Mouse (Mus musculus): ENCODE measurements at regions not wholly inside any gene's neighbourhood (a gene's known extent, or its start where the extent isn't known, plus 50 kb on each side); places are given as distances from the start of the nearest gene placed in this dataset.
"Not testable (repeated sequence)": the region's sequence is repeated elsewhere in the genome, so short reads cannot be mapped to it uniquely, and the experiment has no call there.

DNA sequence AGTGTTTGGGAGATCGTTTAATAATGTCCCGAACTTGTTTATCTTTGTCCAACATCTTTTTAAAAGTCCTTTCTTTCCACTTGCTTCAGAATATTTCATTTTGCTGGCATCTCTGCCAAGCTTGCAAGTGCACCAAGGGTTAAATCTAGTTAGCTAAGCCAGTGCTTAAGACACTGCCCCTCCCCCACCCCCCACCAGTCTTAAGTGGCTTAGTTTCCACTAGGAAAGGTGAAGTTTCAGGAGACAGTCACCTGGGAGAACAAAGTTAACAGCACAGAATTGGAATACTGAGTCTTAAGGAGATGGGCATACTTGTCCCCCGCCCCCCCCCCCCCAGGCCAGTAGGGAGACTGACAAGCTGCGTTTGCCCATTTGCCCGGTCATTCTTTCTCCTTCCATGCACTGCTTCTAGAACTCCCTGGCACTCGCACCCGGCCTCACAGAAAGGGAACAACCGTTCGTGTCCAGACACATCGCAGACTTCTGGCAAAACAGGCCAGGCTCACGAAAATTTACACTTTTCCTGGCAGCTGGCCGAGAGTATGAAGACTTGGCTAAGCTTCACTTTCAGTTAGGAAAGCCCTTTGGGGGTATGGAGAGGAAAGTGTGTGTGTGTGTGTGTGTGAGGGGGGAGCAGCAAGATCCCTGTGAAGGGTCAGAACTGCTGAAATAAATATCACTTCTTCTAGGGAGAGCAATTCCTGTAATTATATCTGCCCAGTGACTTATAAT, 219.2 kb downstream of the Bcl11a start:
- DNase-seq (ENCODE audit: low spot score in 2 of 2): no peak

DNA sequence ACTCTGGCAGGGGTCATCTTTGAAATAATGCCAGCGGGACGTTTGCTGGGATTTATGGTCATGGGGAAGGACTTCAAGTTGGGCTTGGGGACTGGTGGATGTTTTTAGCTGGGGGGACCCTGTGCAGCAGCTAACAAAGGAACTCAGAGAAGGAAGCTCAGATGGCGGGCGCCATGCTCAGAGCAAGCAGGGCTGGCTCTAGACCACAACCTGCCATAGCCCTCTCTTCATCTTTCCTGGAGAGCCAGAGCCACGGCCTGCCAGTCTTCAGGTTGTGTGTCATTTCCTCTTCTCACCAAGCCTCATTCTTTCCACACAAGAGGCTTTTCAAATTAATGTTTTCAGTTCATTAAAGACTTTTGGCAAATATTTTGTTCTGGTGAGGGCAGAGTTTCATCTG, 219.9 kb downstream of the Bcl11a start:
- DNase-seq (ENCODE audit: low spot score in 2 of 2): no peak

DNA sequence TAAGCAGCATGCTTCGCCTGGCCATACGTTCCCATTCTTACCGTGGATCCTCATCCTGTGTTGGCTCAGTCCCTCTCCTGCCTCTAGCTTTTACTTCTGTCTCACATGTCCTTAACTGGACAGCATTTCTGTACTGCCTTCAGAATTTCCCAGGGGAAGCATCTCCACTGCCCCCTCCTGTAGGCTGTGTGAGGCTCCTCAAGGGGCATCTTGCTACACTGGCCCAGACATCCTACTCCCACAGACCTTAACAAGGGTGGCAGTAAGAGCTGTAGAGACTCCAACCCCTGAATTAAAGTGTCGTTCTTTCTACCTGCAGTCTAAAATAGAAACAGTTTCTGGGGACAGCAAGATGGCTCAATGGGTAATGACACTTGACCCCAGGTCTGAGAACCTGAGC, 222.5 kb downstream of the Bcl11a start:
- DNase-seq (ENCODE audit: low spot score in 2 of 2): no peak

DNA sequence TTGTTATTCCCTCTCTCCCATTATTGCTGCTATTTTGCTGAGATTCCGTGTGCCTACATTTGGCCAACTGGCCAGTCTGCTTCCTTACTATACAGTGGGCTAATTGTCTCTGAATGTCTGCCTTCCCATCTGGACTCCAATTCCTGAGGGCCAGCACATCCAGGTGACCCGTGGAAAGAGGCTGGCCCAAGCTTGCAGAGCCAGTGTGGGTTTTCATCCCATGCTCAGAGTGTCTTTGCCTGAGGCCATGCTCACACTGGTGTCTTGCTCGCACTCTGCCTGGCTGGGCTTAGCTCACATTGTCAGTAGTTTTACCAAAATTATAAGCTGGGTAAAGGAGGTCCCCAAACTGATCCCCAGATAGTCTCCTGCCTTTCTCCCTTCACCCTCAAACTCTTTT, 223.3 kb downstream of the Bcl11a start:
- no peak for DNase-seq (ENCODE audit: low spot score in 2 of 2)

DNA sequence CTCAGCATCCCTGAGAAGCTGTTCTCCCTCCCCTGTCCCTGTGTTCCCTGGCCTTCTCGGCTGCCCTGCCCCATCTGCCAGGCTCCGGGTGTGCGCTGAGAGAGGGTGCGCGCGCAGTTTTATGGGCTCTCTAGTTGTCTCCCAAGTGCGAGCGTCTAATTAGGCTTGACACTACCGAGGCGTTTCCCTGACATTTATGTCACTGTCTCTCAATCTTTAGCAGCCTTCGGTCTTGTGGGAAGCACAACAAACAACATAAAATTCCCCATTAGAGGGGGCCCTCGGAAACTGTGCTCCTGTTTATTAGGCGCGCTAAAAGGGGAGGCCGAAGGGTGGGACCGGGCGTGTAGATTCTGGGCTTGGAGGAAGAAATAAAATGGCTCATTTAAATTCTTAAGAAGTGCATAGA, 227.3 kb downstream of the Bcl11a start:
- DNase-seq (ENCODE audit: low spot score in 2 of 2): no peak

DNA sequence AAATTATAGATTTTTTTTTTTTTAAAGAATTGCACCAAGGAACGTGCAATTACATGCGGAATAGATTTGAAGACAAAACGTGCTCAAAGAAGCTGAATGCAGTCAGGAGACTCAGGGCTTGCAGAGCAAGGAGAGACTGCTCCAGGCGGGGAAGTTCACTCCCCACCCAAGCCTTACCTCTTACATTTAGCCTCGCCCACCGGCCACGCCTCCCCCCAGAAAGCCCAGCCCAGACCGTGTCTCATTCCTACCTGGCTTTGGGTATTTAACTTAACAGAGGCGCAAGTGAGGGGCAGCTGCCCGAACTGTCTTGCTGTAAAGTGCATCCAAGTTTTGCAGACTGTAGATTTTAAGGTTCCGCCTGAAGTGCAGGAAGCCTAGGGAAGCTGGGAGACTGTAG, 227.8 kb downstream of the Bcl11a start:
- no peak for DNase-seq (ENCODE audit: low spot score in 2 of 2)

DNA sequence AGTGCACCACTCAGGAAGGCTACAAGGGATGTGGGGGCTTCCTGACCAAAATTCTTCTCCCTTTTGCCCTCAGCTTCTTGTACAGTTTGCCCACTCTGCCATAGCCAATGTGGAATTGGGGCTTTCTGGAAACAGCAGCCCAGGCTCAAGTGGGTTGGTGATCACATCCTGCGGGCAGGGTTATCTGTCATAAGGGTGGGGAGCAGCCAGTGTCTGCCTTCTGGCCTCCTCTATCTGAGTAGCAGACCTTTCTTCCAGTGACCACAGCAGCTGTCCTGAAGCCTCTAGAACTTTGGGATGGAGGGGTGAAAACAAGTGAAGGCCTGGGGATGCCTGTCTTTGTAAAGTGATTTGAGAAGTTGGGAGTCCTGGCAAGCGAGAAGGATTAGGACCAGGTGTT, 228.2 kb downstream of the Bcl11a start:
- no peak for DNase-seq (ENCODE audit: low spot score in 2 of 2)

DNA sequence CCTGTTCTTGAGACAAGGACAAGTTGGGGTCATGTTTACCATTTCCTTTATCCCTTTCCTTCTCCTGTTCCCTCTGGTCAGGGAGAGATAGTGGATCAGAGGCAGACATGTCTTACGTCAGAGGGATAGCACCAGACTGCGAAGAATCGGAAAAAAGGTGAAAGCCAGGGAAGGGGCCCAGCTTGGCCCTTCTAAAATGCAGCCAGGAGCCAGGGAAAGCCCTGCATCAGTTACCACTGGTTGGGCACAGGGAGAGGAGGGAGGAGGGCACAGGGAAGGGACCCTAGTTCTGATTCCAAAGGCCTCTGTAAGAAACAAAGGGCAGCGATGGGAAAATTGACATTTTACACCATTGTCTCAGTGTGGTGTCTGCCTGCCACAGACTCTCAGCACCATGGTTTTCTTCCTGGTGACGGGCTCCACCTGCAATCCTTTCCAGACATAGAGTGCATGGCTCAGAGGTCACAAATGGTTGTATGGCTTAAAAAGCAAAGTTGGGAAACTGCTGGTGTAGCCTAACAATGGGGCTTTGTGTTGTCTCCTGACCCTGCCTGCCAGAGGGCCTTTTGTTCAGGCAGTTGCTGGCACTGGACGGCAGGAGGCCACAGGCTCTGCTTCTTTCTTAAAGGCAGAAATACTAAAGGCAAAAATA, 229.9 kb downstream of the Bcl11a start:
- no peak for DNase-seq (ENCODE audit: low spot score in 2 of 2)

DNA sequence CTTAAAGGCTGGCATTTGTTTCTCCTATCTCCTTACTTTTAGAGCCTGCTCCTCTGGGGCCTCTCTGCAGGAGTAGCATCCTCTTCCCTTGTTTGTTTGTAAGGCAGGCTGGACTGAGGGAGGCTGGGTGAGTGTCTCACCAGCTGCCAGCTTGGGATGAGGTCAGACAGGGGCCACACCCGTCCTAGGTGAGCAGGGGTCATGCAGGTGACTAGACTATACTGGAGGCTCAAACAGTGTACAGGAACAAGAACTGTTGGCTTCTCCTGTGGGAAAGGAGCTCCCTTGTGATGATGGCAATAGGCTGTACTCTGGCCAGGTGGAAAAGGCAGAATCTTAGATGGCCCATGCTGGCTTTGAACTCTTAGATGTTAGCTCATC, 230.4 kb downstream of the Bcl11a start:
- no peak for DNase-seq (ENCODE audit: low spot score in 2 of 2)

DNA sequence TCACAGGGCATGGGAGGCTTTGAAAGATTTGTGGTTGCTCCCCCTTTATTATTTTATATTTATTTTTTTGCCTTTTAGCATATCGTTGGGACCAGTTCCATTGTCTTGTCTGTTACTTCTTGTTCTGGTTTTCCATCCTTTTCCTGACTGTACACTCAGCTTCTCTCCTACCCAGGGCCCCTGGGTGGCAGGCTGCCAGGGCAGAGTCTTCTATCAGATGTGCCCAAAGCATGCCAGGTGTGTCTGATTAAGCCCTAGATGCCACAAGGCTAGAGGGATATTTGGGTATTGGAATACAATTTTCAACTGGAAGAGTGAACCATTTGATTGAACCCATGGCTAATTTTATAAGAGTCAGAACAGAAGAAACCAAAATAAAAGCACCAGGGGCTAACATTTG, 236.2 kb downstream of the Bcl11a start:
- no peak for DNase-seq (ENCODE audit: low spot score in 2 of 2)

DNA sequence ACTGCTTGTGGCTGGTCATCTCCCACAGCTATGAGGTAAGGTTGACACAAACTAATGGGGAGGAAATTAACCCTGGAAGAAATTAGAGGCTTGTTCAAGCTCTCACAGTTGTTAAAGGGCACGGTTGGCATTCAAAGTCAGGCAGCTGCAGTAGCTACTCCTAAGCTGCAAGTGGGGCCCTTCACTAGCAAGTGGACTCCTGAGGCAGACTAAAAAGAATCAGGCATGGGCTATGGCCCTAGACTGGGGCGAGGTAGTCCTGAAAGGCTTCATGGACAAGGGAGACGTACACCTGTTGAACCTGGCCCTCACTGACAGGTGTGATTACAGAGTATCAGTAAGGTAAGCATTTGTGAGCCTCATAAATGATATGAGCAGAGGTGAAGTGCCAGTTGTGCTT, 237.7 kb downstream of the Bcl11a start:
- DNase-seq (ENCODE audit: low spot score in 2 of 2): no peak

DNA sequence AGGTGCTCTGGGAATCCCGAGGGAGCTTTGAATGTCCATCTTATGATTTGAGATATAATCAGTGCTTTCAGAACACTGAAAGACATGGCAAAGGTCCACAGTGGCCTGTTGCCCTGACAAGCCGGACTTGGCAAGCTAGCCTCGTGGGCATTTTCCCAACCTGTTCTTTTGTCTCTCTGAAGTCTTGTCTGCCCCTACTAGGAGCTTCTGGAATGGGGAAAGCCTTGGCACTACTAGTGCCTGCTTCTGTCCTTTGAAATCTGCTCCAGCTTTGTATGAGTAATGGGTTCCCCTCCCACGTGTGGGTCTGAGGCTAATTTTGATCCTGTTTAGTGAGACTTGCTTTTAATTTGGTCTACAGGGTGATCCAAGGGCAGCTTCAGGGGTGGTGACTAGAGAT, 238.3 kb downstream of the Bcl11a start:
- peak in 1 of 2 experiments; percentile 12 for DNase-seq (ENCODE audit: low spot score in 2 of 2)

DNA sequence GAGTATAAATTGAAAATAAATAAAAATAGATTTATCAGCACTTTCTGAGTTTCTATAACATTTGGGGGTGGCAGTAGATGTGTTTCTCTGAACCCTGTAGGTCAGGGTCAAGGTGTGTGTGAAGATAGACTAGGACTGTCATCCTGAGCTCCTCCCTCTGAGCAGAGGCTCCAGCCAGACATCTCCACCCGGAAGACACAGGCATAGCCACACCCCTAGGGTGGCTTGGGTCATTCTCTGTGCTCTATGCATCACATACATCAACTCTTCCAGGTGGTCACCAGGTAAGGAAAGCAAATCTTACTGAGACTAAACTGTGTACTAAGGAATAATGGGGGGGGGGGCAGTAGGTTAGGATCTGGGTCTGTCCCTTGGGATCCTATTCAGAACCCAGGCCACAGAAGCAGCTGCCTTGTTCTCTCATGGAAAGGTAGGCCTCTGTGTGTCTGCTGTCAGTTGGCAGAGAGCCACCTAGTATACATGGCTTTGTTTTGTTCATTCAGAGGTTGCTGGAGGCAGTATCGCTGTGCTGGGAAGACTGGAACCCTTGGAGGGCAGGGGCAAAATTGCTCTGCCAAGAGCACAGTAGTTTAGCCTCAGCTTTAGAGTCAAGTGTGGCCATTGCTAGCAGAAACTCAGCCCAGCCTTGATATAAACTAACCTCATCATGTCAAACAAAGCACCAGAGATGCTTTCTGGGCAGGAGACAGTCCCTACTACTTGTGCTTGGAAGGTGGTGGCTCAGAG, 240.3 kb downstream of the Bcl11a start:
- DNase-seq (ENCODE audit: low spot score in 2 of 2): no peak

DNA sequence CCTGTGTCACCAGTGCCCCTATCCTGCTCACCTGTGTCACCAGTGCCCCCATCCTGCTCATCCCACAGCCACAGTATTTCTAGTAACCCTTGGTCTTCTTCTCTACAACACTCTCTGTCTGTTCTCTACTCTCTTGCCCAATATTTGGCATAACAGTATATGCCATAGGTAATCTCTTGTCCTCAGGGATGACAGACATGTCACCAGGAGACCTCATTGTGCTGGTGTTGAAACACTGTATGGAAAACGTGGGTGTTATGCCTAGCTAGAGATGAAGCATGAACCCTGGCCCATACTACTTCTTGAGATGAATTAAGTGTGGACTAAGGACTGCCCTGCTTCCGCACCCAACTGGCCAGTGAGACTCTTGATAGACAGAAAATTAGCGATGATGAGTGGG, 241.4 kb downstream of the Bcl11a start:
- DNase-seq (ENCODE audit: low spot score in 2 of 2): no peak

DNA sequence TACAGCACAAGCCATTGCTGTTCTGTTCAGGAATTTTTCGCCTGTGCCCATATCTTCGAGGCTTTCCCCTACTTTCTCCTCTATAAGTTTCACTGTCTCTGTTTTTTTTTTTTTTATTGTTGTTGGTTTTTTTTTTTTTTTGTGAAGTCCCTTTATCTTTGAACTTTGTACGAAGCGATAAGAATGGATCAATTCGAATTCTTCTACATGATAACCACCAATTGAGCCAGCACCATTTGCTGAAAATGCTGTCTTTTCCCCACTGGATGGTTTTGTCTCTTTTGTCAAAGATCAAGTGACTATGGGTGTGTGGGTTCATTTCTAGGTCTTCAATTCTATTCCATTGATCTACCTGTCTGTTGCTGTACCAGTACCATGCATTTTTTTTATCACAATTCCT, 244.6 kb downstream of the Bcl11a start:
- not testable (repeated sequence) for DNase-seq (ENCODE audit: low spot score in 2 of 2)

DNA sequence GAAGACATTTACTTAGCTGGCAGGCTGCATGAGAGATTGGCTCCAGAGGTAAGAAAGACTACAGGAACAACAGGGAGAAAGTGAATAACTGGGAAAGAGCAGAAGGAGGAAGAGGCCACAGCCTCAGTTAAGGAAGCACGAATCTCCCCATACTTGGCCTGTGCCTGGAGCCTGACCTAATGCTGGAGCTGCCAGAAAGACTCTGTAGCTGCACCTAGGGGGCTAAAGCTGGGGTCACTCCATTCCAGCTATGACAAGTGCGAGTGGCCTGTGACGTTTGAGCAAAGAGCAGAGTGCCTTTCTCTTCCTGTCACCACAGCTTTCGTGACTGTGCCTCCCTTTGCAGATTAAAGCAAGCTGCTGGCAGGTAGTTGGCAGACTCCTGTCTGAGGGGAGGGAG, 250.6 kb downstream of the Bcl11a start:
- DNase-seq (ENCODE audit: low spot score in 2 of 2): no peak

DNA sequence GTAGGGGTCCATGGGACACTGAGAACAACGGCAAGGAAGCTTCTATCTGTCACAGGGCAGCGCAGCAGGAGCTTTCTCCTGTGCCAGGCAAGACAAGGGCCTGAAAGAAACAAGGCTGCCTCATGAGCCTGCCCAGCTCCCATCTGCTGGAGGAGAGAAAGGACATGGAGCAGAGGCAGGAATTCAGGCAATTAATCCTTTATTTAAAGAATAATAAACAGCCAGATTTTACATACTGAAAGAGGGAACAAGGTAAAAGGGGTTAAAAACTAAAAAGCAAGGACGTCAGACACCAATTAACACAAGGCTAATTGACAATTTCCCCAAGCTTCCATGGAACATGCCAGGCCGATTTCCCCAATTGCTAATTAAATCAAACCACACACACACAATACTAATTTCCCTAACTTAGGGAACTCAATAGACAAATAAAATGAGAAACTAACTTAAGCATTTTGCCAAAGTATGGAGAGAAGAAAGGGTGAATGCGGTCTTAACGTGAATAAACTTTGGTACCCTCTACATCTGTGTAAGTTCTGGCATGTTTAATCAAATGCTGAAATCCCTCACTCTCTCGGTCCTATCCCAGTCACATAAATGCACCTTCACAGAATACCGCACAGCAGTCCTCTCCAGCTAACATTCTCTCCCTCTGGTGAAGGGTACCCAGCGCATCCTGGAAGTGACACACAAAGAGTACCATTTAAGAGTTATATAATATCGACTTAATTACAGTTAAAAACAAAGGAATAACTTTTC, 252.7 kb downstream of the Bcl11a start:
- no peak for DNase-seq (ENCODE audit: low spot score in 2 of 2)

DNA sequence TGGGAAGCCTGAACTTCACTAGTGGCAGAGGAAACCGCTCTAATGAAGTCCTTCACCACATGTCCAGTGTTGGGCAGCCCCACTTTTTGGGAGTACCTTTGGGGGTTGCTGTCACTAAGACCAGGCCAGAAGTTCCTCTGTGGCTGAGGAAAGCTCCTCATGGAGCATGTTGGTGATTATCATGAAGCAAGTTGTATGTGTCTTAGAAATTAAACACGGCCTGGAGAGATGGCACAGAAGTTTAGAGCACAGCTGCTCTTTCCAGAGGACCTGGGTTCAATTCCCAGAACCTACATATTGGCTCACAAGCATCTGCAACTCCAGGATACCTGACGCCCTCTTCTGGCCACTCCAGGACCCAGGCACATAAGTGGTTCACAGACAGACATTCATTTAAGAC, 254.4 kb downstream of the Bcl11a start:
- no peak for DNase-seq (ENCODE audit: low spot score in 2 of 2)

DNA sequence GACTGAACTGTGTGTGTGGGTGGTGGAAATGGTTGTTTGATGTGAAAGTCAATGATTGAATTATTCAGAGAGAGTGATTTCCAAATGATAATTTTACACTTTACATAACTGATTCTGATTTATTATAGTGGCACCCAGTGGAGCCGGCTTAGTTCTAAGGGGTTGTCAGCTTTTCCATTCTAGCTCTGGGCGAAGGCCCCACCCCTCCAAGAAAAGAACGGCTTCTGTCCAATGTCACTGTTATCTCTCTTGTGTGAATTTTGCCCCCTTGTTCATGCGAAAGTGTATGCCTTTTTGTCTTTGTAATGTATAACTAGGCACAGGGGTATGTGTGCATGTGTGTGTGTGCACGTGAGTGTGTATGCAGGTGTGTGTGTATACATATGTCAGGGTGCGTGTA, 255.3 kb downstream of the Bcl11a start:
- no peak for DNase-seq (ENCODE audit: low spot score in 2 of 2)

DNA sequence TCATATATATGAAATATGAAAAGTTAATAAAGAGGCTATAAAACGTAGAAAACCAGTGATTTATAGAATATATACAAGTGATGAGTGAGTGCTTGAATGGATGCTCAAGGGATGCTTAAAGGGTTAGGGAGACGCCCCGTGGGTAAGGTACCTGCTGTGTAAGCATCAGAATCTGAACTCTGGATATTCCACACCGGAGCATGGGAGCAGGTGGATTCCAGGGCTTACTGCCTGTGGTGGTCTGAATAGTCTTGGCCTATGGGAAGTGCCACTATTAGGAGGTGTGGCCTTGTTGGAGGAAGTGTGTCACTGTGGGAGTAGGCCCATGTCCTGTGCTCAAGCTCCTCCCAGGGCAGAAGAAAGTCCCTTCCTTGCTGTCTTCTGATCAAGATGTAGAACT, 257.4 kb downstream of the Bcl11a start:
- no peak for DNase-seq (ENCODE audit: low spot score in 2 of 2)

DNA sequence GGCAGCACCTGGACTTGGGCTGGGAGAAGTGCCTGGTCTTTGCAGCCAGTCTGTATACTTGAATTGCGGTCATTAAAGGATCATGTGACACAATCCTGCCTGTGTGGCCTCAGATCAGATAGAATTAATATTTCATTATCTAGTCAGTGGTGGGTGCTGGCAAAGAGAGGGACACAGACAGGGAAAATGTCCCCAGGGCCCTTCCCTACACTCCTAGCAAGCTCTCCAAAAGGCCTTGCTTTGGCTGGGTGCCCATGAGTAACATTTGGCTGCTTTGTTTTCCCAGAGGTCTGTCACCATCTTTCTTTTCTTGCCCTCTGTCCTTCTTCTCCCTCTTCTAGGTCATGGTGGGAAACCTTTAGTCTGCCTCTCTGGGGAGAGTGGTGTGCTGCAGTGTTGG, 260.3 kb downstream of the Bcl11a start:
- no peak for DNase-seq (ENCODE audit: low spot score in 2 of 2)

DNA sequence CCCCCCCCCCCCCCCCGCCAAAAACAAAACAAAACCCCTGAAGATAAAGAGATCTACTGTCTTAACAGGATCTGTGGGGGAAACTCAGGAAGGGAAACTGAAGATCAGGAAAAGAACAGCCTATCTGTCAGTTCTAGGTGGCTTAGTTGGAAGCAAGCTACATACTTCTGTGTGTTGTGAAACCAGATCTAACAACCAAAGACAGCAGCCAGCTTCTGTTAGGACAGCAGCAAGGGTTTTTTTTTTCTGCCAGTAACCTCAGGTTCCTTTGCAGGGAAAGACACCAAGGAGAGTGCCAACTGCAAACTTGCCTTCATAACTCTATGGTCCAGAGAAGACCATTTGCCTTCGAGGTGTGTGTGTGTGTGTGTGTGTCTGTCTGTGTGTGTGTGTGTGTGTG, 261.2 kb downstream of the Bcl11a start:
- no peak for DNase-seq (ENCODE audit: low spot score in 2 of 2)
